Mouse (Mus musculus) hematopoietic multipotent progenitor cell, adult 10-12 weeks (in vitro differentiated cells): Measurements from ENCODE around the gene Pramef20. TPM values are rescaled to one million over a fixed set of nuclear protein-coding genes. Genes with fewer than 3 reads are reported as not detected.

Experiments used
- polyA plus RNA-seq: library from polyadenylated mRNA; stranded (reverse); fragments of >175 nt; gene quantifications from 2 replicates; pipeline ENCODE4 v1.2.3, GENCODE M21; 2012; ENCODE audit warnings: low replicate concordance

Gene Pramef20
- polyA plus RNA-seq = not detected in 2 replicates

DNA sequence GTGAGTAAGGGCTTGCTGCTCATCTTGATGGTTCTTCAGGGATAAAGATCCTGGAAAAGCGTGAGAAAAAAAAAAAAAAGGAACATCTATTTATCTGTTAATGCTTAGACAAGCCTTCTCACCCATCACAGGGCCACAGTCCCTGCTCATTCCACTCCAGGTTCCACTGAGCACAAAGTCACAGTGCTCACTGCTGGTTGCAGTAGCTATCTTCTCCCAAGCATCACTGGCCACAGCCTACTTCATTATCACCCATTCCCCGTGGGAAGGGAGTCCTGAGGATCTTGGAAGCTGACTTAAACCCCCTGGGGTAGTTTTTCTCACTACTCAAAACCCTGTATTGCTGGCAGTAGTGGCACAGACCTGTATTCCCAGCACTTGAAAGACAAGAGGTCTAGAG, at the start of gene Pramef20:
TSS of gene Pramef20 (minus strand) at position 23 of the 400 bp plus-strand sequence.

GRCm38 (mm10) chr4:144408290-144408689, 30.6 kb upstream of the Pramef20 start, which contains the start of gene Pramef12:
Gene Pramef12, minus strand, starts transcription at chr4:144408464.

GRCm38 (mm10) chr4:144357642-144358041, 20.1 kb downstream of the Pramef20 start, which contains the start of gene Gm13119:
Gene Gm13119, plus strand, starts transcription at chr4:144357942.

GRCm38 (mm10) chr4:144329949-144330348, 47.8 kb downstream of the Pramef20 start, which contains the start of gene Gm13128:
Gene Gm13128, plus strand, starts transcription at chr4:144330249.

Other genes starting within 250 kb of the Pramef20 start
- gene Oog3, start 215.3 kb downstream of the Pramef20 start, polyA plus RNA-seq = not detected in 2 replicates
- gene Oog2, start 187.2 kb downstream of the Pramef20 start, polyA plus RNA-seq = not detected in 2 replicates
- gene C87977, start 164.6 kb downstream of the Pramef20 start, polyA plus RNA-seq = not detected in 2 replicates
- not detected in 2 replicates for gene Pramel5, start 97.4 kb downstream of the Pramef20 start, polyA plus RNA-seq
- gene Gm13128, start 47.7 kb downstream of the Pramef20 start, polyA plus RNA-seq = not detected in 2 replicates
- gene Gm13119, start 20.0 kb downstream of the Pramef20 start, polyA plus RNA-seq = not detected in 2 replicates
- not detected in 2 replicates for gene Pramef12, start 30.5 kb upstream of the Pramef20 start, polyA plus RNA-seq
- not detected in 2 replicates for gene 1700012P22Rik, start 60.8 kb upstream of the Pramef20 start, polyA plus RNA-seq
- gene Gm9944, start 75.4 kb upstream of the Pramef20 start, polyA plus RNA-seq = not detected in 2 replicates
- not detected in 2 replicates for gene Aadacl3, start 85.8 kb upstream of the Pramef20 start, polyA plus RNA-seq
- not detected in 2 replicates for gene 9430007A20Rik, start 141.9 kb upstream of the Pramef20 start, polyA plus RNA-seq
- not detected in 2 replicates for gene Gm13124, start 187.2 kb upstream of the Pramef20 start, polyA plus RNA-seq
- not detected in 2 replicates for gene Aadacl4, start 235.8 kb upstream of the Pramef20 start, polyA plus RNA-seq